Mouse (Mus musculus) liver, embryonic 14.5 days (tissue): ENCODE measurements around the gene Lca5. TPM values are rescaled to one million over a fixed set of nuclear protein-coding genes. Genes with fewer than 3 reads are reported as not detected.

Experiments used
- ATAC-seq: fragments of 200-750 bp; cut with Nextera tagmentation; 2 replicates; pipeline ENCODE4 v1.8.0; 2017; ENCODE audit warnings: moderate number of reproducible peaks, mild to moderate bottlenecking, moderate library complexity; ENCODE audit not compliant: insufficient read depth
- DNase-seq, 3 experiments: peaks; one replicate each; pipeline ENCODE4 v3.0.0-alpha.2; 2012 to 2013; ENCODE audit warnings: low read depth in 3 of 3, low spot score in 3 of 3
- H3K27ac ChIP-seq: fragments of 300-500 bp; sonication (generic); 2 replicates; pipeline ENCODE4 v1.5.1; 2014; ENCODE audit warnings: moderate library complexity, mild to moderate bottlenecking, control low read depth, inconsistent platforms
- H3K27me3 ChIP-seq: fragments of 300-500 bp; sonication (generic); 2 replicates; pipeline ENCODE4 v1.6.1; 2014; ENCODE audit warnings: mild to moderate bottlenecking, low read length, moderate library complexity; ENCODE audit not compliant: control insufficient read depth, insufficient read depth
- H3K36me3 ChIP-seq: fragments of 300-500 bp; sonication (generic); replicated peaks from 2 replicates; pipeline ENCODE4 v1.6.1; 2014; ENCODE audit warnings: low read depth; ENCODE audit not compliant: control insufficient read depth, insufficient read depth
- H3K4me1 ChIP-seq, 2 experiments: fragments of 200-500 bp in 1 of 2; fragments of 300-500 bp in 1 of 2; sonication (generic) in 1 of 2; replicated peaks; 2 replicates each; pipeline ENCODE4 v1.6.1; 2012 to 2014; ENCODE audit warnings: antibody characterized with exemption in 1 of 2, inconsistent platforms in 1 of 2, low read length in 1 of 2; ENCODE audit not compliant: control insufficient read depth in 2 of 2, insufficient read depth in 2 of 2
- H3K4me2 ChIP-seq: fragments of 300-500 bp; sonication (generic); 2 replicates; pipeline ENCODE4 v1.6.1; 2014; ENCODE audit warnings: low read depth, mild to moderate bottlenecking, control low read depth, moderate library complexity
- H3K4me3 ChIP-seq, 2 experiments: fragments of 200-500 bp in 1 of 2; fragments of 300-500 bp in 1 of 2; sonication (generic) in 1 of 2; 2 replicates each; pipeline ENCODE4 v1.5.1; 2012 to 2014; ENCODE audit warnings: low read depth in 2 of 2, low read length in 2 of 2, mild to moderate bottlenecking in 2 of 2, control low read depth in 1 of 2, inconsistent platforms in 1 of 2, moderate library complexity in 1 of 2; ENCODE audit not compliant: insufficient read depth in 1 of 2
- H3K9ac ChIP-seq: fragments of 300-500 bp; sonication (generic); replicated peaks from 2 replicates; pipeline ENCODE4 v1.6.1; 2014; ENCODE audit warnings: mild to moderate bottlenecking, control low read depth, moderate library complexity
- H3K9me3 ChIP-seq: fragments of 300-500 bp; sonication (generic); 2 replicates; pipeline ENCODE4 v1.6.1; 2016; ENCODE audit warnings: low read length, mixed read lengths; ENCODE audit not compliant: control insufficient read depth
- CTCF ChIP-seq: IDR thresholded peaks from 2 replicates; pipeline ENCODE4 v1.5.1; 2016; ENCODE audit warnings: antibody characterized with exemption, low read depth, control low read depth
- EP300 ChIP-seq: IDR thresholded peaks from 2 replicates; pipeline ENCODE4 v1.6.1; 2016; ENCODE audit warnings: antibody characterized with exemption, low read depth
- WGBS: fragments of 180-500 bp; shearing (Covaris S2); extraction: QIAGEN DNeasy Blood & Tissue Kit; methylation state at CpG from one replicate; pipeline ENCODE4 v1.1.7; 2014; ENCODE audit not compliant: insufficient replicate concordance; 5-methylcytosine and 5-hydroxymethylcytosine counted together
- polyA plus RNA-seq, 2 experiments: library from polyadenylated mRNA; depleted of rRNA in 1 of 2; stranded (reverse) in 1 of 2; unstranded in 1 of 2; fragments of >200 nt; fragmentation: Nextera tagmentation in 1 of 2; extraction: Ambion mirVana in 1 of 2; gene quantifications; 2 replicates each; pipeline versions ENCODE4 v1.2.1 to v1.2.3; 2012 to 2014

The Lca5 gene
- polyA plus RNA-seq (2012; rRNA removed) (0.25 and 0.59 TPM in 2 replicates), polyA plus RNA-seq (2014; fragmentation: Nextera tagmentation; extraction: Ambion mirVana) (0.56 and 1.6 TPM in 2 replicates)

DNA sequence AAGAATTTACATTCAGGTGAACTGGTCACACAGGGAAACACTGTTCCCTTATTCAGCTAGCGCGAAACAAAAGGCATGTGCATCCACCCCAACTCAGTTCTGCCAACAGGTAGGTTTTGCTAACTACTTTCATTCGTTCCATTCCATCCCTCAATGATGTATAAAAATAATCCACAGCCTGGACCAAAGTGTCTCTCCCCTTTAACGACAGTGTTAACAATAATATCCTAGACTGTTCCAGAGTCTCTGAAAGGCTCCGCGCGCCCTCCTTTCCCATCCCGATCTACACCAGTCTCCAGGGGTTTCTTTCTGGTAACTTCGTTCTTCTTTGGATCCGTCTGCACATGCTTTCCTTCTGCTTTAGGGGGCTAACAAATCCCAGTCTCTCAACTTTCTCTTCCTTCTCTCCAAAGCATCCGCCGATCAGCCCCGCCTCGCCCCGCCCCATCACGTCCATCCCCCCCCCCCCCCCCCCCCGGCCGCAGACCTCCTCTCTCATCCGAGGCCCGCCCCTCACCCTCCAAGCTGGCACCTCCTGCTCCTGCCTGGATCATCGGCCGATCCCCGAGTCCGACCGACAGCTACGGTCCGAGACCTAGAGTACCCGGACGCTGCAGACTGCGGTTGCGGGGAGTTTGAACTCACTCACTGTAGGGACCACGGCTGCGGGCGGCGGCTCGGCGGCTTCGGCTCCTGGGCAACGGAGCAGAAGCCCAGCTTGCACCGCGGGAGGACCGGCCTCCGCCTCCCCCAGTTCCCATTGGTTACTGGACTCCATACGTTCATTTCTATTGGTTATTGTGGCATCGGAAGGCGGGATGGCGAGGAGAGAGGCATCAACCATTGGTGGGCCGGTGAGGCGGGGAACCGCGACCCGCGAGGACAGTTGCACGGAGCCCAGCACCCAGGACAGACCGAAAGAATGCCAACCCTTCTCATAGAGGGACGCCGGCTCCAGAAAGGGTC, at the start of gene Lca5:
Lca5 (minus strand) TSS at position 736 of the 966 bp plus-strand sequence.
- TF ChIP-seq CTCF (no peak), EP300 (no peak)
- H3K4me2 ChIP-seq = peak within 1 kb of the TSS; percentile 54
- H3K9ac ChIP-seq = no peak within 1 kb of the TSS
- no peaks in the 10 kb centered on the region for H3K9me3 ChIP-seq
- no peaks in the 10 kb centered on the region for H3K36me3 ChIP-seq
- H3K27ac ChIP-seq = no peak within 1 kb of the TSS
- peak; percentile 97 for ATAC-seq
- peak; percentile 62 to 73 (median 68) for DNase-seq
- H3K4me3 ChIP-seq = peak within 1 kb of the TSS; percentile 55 to 68
- H3K4me1 ChIP-seq = no peaks in the 10 kb centered on the region
- H3K27me3 ChIP-seq = no peaks in the 10 kb centered on the region
- 2% methylated on average over 51 of the region's 57 CpGs for WGBS

DNA sequence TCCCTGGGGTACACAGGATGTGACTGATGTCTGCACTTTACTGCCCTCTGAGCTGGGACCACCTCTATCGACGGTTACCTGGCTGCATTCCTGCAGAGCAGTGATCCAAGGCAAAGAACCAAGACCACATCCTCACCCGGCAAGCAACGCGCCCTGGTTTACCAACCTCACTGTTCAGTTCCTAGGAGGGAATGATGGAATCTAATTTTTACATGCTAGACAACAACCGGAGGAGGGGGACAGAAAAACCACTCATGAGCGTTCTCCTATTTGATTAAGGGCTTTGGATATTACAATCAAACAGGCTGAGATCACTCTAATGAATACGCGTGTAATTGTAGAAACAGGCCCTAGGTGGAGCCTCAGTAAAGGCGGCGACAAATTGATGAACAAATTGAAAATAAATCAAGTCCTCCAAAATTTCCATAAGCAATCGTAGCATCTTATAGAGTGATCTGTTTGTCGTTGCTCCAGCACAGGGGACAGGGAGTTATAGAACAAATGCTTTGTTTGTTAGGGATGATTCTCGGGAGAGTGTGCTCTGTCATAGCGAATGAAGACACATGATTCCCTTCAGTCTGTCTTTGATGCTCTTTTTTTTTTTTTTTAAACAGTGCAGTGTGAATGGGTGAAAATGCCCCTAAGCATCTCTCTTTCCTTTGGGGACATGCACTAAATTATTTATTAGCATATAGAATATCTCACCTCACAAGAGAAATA, 47.7 kb upstream of the Lca5 start:
- Histone ChIP-seq H3K27ac (no peak overlapping the region), H3K4me1 (no peaks in the 10 kb centered on the region), H3K4me2 (no peak overlapping the region), H3K9me3 (no peaks in the 10 kb centered on the region), H3K9ac (no peak overlapping the region), H3K36me3 (no peaks in the 10 kb centered on the region), H3K27me3 (no peaks in the 10 kb centered on the region), H3K4me3 (no peak overlapping the region)
- ATAC-seq = no peak
- 49% methylated on average over 15 of the region's 15 CpGs for WGBS
- no peak for TF ChIP-seq EP300
- peak; percentile 22; the same call in 1 of the 2 replicates for TF ChIP-seq CTCF
- DNase-seq = no peak

DNA sequence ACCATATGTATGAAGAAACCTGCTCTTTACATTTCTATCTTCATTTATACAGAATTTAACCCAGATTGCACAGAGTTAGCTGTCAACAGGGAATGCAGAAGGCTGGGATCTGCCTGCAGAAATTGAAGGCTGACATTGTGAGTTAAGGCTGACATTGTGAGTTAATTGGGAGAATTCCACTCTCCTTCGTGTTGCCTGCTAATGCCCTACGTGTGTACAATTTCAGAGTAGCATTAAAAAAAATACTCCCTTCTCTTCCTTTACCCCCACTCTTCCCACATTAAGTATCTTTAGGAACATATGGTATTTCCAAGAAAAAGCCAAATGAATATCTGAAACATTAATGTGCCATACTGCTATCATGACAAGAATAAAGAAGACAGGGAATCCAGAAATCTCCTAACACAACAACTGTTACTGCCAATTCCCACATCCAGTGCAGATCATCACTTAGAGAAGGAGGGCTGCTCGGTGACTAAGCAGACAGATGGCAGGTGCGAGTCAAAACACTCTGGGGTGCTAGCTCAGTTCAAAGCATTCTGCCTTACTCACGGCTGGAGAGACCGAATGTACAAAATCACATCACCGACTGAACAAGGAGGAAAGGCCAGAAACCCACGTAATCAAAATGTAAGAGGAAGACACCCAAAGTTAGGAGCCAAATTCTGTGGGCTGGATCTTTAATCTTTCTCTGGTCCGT, 47.0 kb upstream of the Lca5 start:
- H3K4me2 ChIP-seq = no peak overlapping the region
- H3K27me3 ChIP-seq = no peaks in the 10 kb centered on the region
- no peak overlapping the region for H3K9ac ChIP-seq
- WGBS = 52% methylated on average over 9 of the region's 9 CpGs
- no peaks in the 10 kb centered on the region for H3K9me3 ChIP-seq
- TF ChIP-seq EP300 (no peak), CTCF (no peak)
- ATAC-seq (no peak), DNase-seq (no peak)
- H3K4me1 ChIP-seq = no peaks in the 10 kb centered on the region
- H3K27ac ChIP-seq = no peak overlapping the region
- no peaks in the 10 kb centered on the region for H3K36me3 ChIP-seq
- H3K4me3 ChIP-seq = no peak overlapping the region

DNA sequence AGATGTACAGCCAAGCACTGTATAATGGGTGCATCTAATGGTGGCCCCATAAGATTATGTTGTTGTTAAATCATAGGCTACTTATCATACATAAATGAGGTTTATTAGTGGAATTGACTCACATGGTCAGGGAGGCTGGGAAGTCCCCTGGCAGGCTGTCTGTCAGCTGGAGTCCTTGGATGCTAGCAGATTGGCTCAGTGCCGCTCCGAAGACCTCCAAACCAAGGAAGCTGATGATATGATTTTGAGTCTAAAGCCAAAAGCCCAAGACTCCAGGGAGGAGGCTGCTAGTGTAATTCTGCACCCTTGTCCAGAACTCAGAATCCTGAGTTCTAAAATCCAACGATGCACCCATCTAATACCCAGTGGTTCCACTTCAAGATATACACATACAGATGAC, 45.0 kb upstream of the Lca5 start:
- ATAC-seq = no peak
- H3K27ac ChIP-seq = no peak overlapping the region
- WGBS = 75% methylated on average over 3 of the region's 3 CpGs
- no peaks in the 10 kb centered on the region for H3K9me3 ChIP-seq
- no peak overlapping the region for H3K4me3 ChIP-seq
- DNase-seq = no peak
- no peaks in the 10 kb centered on the region for H3K4me1 ChIP-seq
- H3K9ac ChIP-seq = no peak overlapping the region
- no peak overlapping the region for H3K4me2 ChIP-seq
- H3K27me3 ChIP-seq = no peaks in the 10 kb centered on the region
- TF ChIP-seq EP300 = no peak
- TF ChIP-seq CTCF = no peak
- H3K36me3 ChIP-seq = no peaks in the 10 kb centered on the region
